Mouse (Mus musculus) gastrocnemius, postnatal 4 days (tissue): ENCODE results near the gene Foxc2. TPM values are rescaled to one million over a fixed set of nuclear protein-coding genes. Genes with fewer than 3 reads are reported as not detected.
A peak's percentile ranks its signal among the peaks of the same experiment; 100 is the strongest.

ENCODE experiments used
- DNase-seq, 2 experiments: peaks; one replicate each; pipeline ENCODE4 v3.0.0; 2021 to 2022; ENCODE audit warnings: low spot score in 2 of 2, mixed read lengths in 2 of 2
- total RNA-seq, 2 experiments: library from RNA; stranded (reverse); gene quantifications; 2 replicates each; pipeline ENCODE4 v1.2.3; 2021

Foxc2 gene
- total RNA-seq, 2 experiments from 2014 or later = 1.3 TPM

- no peak for DNase-seq
Observed at GRCm38 (mm10) chr8:121118634-121119420, 2.9 kb downstream of the Foxc2 start.

- no peak for DNase-seq
Observed at GRCm38 (mm10) chr8:121119635-121120455, 3.9 kb downstream of the Foxc2 start.

DNA sequence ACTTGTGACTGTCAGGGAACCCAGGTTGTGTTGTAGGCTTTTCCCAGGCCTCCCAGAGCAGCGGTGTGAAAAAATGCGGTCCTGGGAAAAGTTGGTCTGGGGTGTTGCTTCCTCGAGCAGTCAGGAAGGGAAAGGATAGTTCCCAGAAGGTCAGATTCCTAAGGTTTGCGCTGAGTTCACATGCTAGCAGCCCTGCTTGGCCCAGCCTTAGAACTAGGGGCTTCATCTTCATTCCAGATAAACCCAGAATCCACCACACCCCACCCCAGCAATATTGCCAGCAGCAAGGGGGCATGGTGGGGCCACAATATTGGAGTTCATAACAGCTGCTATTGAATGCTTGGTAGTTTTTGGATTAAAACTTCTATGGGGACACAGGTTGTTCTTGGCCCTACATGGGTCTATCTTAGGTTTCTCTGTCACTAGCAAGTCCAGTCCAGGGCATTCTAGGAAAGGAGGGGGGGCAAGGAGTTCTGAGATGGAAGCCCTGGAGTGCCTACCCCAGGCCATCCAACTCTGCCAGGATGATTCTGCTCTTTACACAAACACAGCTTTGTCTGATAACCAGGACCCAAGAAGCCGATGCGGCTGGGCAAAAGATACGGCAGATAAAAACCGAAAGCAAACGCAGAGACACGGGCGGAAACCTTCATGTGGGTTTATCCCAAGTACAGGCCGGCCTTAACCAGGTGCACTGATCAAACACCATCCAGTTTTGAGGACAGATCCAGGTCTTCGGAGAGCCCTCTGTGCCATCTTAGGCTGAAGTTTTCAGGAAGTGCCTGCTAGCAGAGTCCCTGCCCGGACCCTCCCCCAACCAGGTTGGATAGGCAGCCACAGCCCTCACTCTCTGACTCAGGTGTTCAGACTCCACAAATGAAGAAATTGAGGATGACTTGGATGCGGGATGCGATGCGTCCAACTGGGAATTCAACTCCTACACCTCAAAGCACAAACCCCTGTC, 4.8 kb downstream of the Foxc2 start:
- DNase-seq = no peak

- no peak for DNase-seq
Observed at GRCm38 (mm10) chr8:121121704-121122103, 5.7 kb downstream of the Foxc2 start.

- DNase-seq = no peak
Observed at GRCm38 (mm10) chr8:121122368-121122767, 6.4 kb downstream of the Foxc2 start.

DNA sequence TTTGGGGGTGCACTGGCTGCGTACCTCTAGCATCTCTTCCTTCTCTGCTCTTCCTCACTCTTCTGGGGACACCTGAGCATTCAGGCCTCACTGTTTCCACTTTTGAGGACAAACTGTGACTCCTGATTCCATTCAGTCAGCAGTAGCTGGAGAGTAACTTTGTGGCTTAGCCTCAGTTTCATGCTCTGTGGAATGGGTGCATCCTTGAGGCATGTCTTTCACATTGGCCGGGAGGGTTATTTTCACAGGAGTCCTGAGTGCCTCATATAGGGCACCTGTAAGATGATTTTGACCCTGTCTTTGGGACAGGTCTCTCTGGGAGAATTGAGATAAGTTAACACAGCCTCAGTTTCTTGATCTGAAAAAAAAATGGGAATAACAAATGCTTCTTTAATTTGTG, 7.1 kb downstream of the Foxc2 start:
- no peak for DNase-seq

GRCm38 (mm10) chr8:121124547-121125239, 8.7 kb downstream of the Foxc2 start:
- no peak for DNase-seq

- peak; percentile 37 to 61 for DNase-seq
Observed at GRCm38 (mm10) chr8:121125311-121125876, 9.4 kb downstream of the Foxc2 start.

DNA sequence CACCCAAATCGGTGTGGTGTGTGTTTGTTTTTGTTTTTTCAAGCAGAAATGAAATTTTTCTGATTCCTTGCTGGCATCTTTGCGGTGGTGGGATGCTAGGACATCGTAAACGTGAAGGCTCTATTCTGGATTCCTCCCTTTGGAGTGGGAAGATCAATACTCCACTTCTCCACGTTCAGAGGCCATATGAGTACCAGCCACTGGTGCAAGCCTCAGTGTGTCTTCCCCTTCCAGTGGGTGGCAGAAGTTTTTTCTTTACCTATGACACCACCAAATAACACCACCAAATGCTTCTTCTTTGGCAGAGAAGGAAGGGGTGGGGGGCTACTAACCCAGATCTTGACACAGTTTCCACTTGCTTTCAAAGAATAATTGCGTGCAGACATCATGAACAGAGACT, 10.2 kb downstream of the Foxc2 start:
- DNase-seq = no peak

DNA sequence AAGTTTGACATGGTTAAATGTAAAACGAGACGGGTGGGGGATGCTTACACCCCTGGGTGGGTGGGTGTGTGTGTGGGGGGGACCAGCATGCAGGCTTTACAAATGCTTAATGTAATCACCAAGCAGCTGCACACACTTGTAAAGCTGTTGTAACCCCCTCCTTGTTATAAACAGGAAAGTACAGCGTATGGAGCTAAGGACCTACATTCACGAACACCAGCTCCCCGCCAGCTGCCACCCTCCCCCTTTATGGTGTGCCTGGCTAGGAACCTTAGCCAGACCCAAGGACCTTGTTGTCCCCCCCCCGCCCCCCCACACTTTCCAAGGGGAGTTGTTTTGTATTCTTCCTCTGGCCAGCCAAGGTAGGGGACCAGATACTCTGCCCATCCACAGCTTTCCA, 10.7 kb downstream of the Foxc2 start:
- no peak for DNase-seq

- no peak for DNase-seq
Observed at GRCm38 (mm10) chr8:121127291-121127701, 11.3 kb downstream of the Foxc2 start.

DNA sequence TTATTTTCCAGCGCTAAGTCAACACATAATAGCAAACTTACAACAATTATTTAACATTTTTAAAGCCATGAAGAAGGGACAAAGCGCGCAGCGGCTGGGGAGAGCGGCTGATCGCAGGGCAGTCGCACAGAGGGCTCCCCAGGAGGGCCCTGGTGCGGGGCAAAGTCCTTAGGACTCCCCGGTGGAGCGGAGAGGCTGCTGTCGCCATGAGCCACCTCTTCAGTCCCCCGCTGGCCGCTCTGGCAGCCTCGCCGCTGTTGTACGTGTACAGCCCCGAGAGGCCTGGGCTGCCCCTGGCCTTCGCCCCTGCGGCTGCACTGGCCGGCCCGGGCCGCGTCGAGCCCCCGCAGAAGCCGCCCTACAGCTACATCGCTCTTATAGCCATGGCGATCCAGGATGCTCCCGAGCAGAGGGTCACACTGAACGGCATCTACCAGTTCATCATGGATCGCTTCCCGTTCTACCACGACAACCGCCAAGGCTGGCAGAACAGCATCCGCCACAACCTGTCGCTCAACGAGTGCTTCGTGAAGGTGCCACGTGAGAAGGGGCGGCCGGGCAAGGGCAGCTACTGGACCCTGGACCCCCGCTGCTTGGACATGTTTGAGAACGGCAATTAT, 11.9 kb downstream of the Foxc2 start, which contains the start of gene Foxl1:
Foxl1 (plus strand) TSS at position 185 of the 620 bp plus-strand sequence.
- no peak for DNase-seq

GRCm38 (mm10) chr8:121128531-121129264, 12.7 kb downstream of the Foxc2 start:
- DNase-seq = no peak

- no peak for DNase-seq
Observed at GRCm38 (mm10) chr8:121129265-121129940, 13.4 kb downstream of the Foxc2 start.

- DNase-seq = no peak
Observed at GRCm38 (mm10) chr8:121130522-121130921, 14.6 kb downstream of the Foxc2 start.

GRCm38 (mm10) chr8:121132961-121133513, 17.1 kb downstream of the Foxc2 start:
- DNase-seq = no peak

DNA sequence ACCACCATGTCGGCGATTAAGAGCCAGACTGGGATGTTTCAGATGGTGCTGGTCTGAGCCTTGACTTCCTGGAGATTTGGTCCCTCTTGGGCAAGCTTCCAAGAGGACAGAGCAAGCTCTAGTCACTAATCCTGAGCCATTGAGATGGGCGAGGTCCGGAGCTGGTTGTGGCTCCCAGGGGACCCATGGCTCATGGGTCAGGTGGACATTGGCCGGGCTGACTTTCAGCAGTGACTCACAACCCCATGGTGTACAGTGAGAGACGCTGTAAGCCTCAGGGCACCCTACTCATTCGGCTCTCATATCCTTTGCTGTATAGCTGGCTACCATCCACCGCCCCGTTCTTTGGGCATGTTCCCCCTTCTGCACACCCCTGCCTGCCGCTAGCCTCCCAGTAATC, 18.1 kb downstream of the Foxc2 start:
- no peak for DNase-seq

DNA sequence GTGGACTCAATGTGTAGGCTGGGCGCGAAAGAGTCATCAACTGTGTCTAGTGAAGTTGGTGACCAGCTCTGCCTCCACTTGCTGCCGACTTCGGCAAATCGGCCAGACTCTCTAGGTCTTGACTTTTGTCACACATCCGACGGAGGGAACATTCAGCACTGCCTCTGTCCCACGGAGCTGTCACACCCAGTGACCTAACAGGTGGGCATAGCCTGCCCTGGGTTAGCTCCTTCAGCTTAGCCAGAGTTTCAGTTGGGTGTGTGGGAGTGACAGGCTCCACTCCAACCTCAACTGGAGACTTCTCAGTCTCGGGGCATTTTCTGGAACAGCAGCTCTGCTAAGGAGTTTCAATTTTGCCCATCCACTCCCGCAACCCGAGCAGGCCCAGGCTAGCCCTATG, 18.5 kb downstream of the Foxc2 start:
- DNase-seq = no peak
